Mouse (Mus musculus): Measurements from ENCODE around the gene Mboat7.

DNA sequence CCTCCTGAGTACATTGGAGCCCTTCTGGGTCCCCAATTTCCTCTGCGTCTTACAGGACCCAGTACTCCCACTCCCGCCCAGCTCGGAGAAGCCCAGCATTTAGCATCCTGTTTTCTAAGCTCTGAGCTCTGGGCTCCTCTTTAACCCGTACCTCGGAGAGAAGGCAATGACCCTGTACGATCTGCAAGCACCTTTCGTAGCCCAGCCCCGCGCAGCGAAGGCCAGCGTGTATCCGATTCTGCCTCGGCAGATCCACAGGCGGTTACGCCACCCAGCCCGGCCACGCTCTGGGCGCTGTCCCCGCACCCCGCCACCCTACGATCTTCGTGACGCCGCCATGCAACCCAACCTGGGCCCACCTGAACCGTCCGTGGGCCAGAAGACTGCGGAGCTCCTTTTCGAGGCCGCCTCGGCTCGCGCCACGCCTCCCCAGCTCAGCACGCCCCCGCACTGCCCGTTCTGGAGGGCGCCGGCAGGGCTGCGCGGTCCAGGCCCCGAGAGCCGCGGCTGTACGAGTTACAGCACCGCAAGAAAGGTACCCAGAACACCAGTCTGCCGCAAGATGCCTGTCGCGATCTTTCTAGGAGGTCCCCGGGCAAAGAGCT is 839 bp downstream of the Mboat7 start, which contains the start of gene Tsen34:
- no peak for TF ChIP-seq CTCF (IDR thresholded peaks at IDR 0.05; ENCODE audit: control insufficient read depth, insufficient read depth, insufficient read length)
- no peak for TF ChIP-seq CEBPB (IDR thresholded peaks at IDR 0.05; ENCODE audit: low read depth)

All from C2C12 (cell line).